34 mouse cellular contexts compared by ENCODE assay signal in the genomic region with DNA sequence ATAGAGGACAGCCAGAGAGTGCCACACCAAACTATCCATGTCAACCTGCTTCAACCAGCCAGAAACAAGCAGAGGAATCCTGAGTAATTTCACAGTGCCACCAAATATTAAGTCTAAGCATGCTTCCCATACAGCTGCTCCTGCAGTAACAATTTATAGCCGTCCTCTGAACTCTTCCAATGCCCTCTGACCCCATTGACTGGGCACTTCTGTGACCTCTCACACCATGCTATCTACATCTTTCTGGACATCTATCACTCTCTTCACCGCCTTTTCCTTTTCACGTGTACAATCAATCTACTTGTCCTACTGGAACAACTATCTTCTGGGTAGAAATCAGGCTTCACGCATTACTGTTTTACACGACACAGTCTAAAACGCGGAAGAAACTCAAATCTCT.
"Had no signal": no experiment of that assay in that cellular context is flagged by ENCODE, and none has a peak within 500 bp of the region (broad histone marks: within the 10 kb centered on the region; RNA-seq: fewer than 3 reads in every experiment).

No protein-coding gene starts in this region.

- H3K9ac ChIP-seq: heart, embryonic 12.5 days; heart, embryonic 13.5 days; heart, embryonic 15.5 days; hindbrain, embryonic 12.5 days; hindbrain, embryonic 13.5 days; hindbrain, embryonic 14.5 days; hindbrain, embryonic 15.5 days; intestine, embryonic 15.5 days; kidney, embryonic 15.5 days had no signal

- H3K27ac ChIP-seq: heart, embryonic 13.5 days; heart, embryonic 15.5 days; hindbrain, embryonic 10.5 days; hindbrain, embryonic 12.5 days; hindbrain, embryonic 13.5 days; hindbrain, embryonic 14.5 days; hindbrain, embryonic 15.5 days; hindbrain, postnatal 0 days; intestine, embryonic 15.5 days; kidney, embryonic 15.5 days; kidney, postnatal 0 days; layer of hippocampus, adult 2 months; left cerebral cortex, adult 2 months had no signal

- H3K27me3 ChIP-seq: heart, embryonic 12.5 days; heart, embryonic 13.5 days; heart, embryonic 15.5 days; hindbrain, embryonic 12.5 days; hindbrain, embryonic 13.5 days; hindbrain, embryonic 15.5 days; intestine, embryonic 15.5 days had no signal

- H3K4me2 ChIP-seq: heart, embryonic 11.5 days; heart, embryonic 12.5 days; heart, embryonic 13.5 days; heart, embryonic 15.5 days; hindbrain, embryonic 12.5 days; hindbrain, embryonic 13.5 days; hindbrain, embryonic 14.5 days; hindbrain, embryonic 15.5 days; intestine, embryonic 15.5 days; kidney, embryonic 15.5 days had no signal

- H3K9me3 ChIP-seq: heart, embryonic 13.5 days; heart, embryonic 15.5 days; hindbrain, embryonic 10.5 days; hindbrain, embryonic 12.5 days; hindbrain, embryonic 13.5 days; hindbrain, embryonic 15.5 days; intestine, embryonic 15.5 days; kidney, embryonic 15.5 days had no signal

- ATAC-seq: hindbrain, embryonic 16.5 days; hindbrain, postnatal 0 days; inflammation-experienced regulatory T-cells, adult 6 months; intestine, embryonic 15.5 days; intestine, embryonic 16.5 days; intestine, postnatal 0 days had no signal

- H3K36me3 ChIP-seq: hindbrain, embryonic 12.5 days; hindbrain, embryonic 15.5 days had no signal

- H3K4me3 ChIP-seq: heart, embryonic 12.5 days; heart, embryonic 13.5 days; heart, embryonic 15.5 days; hindbrain, embryonic 10.5 days; hindbrain, embryonic 12.5 days; hindbrain, embryonic 13.5 days; hindbrain, embryonic 15.5 days; intestine, embryonic 15.5 days; kidney, embryonic 15.5 days; layer of hippocampus, adult 2 months; left cerebral cortex, adult 2 months had no signal

- DNase-seq: heart, postnatal 10 days; heart, postnatal 14 days; heart, postnatal 36 days; heart, postnatal 4 days; kidney, adult 11 months; kidney, adult 18-20 months; kidney, adult 2 months; kidney, adult 8-10 months; kidney, adult 9 months; kidney, postnatal 10 days; kidney, postnatal 14 days; kidney, postnatal 36 days; kidney, postnatal 4 days; layer of hippocampus, adult 9-11 months; layer of hippocampus, postnatal 36 days had no signal
